Mouse (Mus musculus): ENCODE results near the gene Dclk3. TPM values are rescaled to one million over a fixed set of nuclear protein-coding genes. Genes with fewer than 3 reads are reported as not detected.

Gene Dclk3
- polyA plus RNA-seq, 1 experiment from 2014 or later, result 5.9 TPM

- Histone ChIP-seq H3K36me3 (replicated peaks) (no peaks in the 10 kb centered on the region), H3K9ac (no peak overlapping the region), H3K27ac (peak overlapping the region; percentile 77), H3K4me2 (peak overlapping the region; percentile 27), H3K9me3 (no peaks in the 10 kb centered on the region), H3K4me3 (0 out of 2 replicates have a peak overlapping the region, but pooled peaks have one; percentile 7), H3K4me1 (peaks cover 21% of the 10 kb centered on the region), H3K27me3 (replicated peaks) (no peaks in the 10 kb centered on the region)
- ATAC-seq (replicated peaks), result peak; percentile 70
- WGBS, result 34% methylated on average over 16 of the region's 16 CpGs
Observed at GRCm38 (mm10) chr9:111412471-111413160, 26.3 kb upstream of the Dclk3 start.

DNA sequence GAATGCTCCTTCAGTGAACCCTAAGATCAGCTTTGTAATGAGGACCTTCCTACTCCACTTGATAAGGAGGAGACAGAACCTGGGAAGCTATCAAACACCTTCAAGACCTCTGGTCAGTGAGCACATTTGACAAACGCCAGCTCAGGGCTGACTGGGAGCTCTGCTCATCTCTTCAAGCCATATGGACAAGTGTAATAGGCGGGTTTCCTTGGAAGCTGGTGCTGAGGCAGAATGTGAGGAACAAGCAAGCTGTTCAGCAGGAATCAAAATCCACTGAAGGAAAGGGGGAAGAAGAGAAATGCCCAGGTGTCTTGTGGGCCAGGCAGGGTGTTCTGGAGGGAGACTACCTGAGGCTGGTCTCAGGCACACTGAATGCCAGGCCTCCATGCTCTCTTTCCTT, 17.0 kb upstream of the Dclk3 start:
- no peak overlapping the region for H3K4me2 ChIP-seq
- no peaks in the 10 kb centered on the region for H3K27me3 ChIP-seq (replicated peaks)
- no peak overlapping the region for H3K27ac ChIP-seq
- H3K36me3 ChIP-seq (replicated peaks), result no peaks in the 10 kb centered on the region
- no peak for ATAC-seq (replicated peaks)
- H3K9ac ChIP-seq, result no peak overlapping the region
- 83% methylated on average over 2 of the region's 2 CpGs for WGBS
- H3K9me3 ChIP-seq, result no peaks in the 10 kb centered on the region
- H3K4me3 ChIP-seq, result no peak overlapping the region
- H3K4me1 ChIP-seq, result peaks cover 11% of the 10 kb centered on the region; the same call in 1 of the 2 replicates

GRCm38 (mm10) chr9:111422567-111422966, 16.3 kb upstream of the Dclk3 start:
- ATAC-seq (replicated peaks), result no peak
- no peaks in the 10 kb centered on the region for H3K27me3 ChIP-seq (replicated peaks)
- H3K4me1 ChIP-seq, result peaks cover 12% of the 10 kb centered on the region
- no peak overlapping the region for H3K27ac ChIP-seq
- 62% methylated on average over 5 of the region's 5 CpGs for WGBS
- no peaks in the 10 kb centered on the region for H3K36me3 ChIP-seq (replicated peaks)
- H3K4me3 ChIP-seq, result no peak overlapping the region
- no peak overlapping the region for H3K9ac ChIP-seq
- no peaks in the 10 kb centered on the region for H3K9me3 ChIP-seq
- no peak overlapping the region for H3K4me2 ChIP-seq

DNA sequence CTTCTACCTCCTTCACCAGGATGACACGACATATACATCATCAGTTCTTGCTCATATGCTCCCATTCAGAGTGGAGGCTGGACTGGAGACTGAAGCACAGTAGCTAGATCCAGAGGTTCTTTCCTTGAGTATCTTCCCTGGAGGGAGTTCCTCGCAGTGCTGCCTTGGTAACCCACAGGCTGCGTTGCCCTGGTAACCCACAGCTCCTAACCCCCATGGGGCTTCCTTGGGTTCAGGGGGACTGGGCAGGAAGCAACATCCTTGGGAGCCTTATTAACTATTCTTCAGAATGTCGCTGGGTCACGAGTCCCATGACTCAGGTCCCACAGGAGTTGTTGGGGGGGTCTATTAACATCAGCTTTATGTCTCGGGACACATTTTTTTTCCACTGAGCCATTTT, 13.8 kb upstream of the Dclk3 start:
- Histone ChIP-seq H3K27me3 (replicated peaks) (no peaks in the 10 kb centered on the region), H3K9me3 (no peaks in the 10 kb centered on the region), H3K4me2 (no peak overlapping the region), H3K4me3 (no peak overlapping the region), H3K4me1 (peaks cover 16% of the 10 kb centered on the region), H3K36me3 (replicated peaks) (no peaks in the 10 kb centered on the region), H3K27ac (no peak overlapping the region), H3K9ac (no peak overlapping the region)
- ATAC-seq (replicated peaks), result no peak
- 38% methylated on average over 6 of the region's 6 CpGs for WGBS

DNA sequence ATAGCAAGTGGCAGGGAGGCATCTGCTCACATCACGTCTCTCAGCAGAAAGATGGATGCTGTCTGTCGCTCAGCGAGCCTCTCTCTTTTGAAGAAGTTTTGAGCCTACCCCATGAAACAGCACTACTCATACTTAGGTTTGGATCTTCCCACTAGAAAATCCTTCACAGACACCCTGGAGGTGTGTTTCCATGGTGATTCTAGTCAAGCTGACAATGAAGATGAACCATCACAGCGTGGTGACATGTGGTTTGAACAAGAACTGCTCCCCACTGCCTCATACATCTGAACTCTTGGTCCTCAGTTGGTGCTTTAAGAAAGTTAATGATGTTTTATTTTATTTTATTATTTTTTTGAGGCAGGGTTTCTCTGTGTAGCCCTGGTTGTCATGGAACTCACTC, 12.9 kb upstream of the Dclk3 start:
- no peak for ATAC-seq (replicated peaks)
- no peaks in the 10 kb centered on the region for H3K27me3 ChIP-seq (replicated peaks)

GRCm38 (mm10) chr9:111427891-111428555, 10.9 kb upstream of the Dclk3 start:
- Histone ChIP-seq H3K27ac (0 out of 2 replicates have a peak overlapping the region, but pooled peaks have one; percentile 45), H3K9me3 (no peaks in the 10 kb centered on the region), H3K9ac (no peak overlapping the region), H3K36me3 (replicated peaks) (no peaks in the 10 kb centered on the region), H3K27me3 (replicated peaks) (no peaks in the 10 kb centered on the region), H3K4me1 (peaks cover 16% of the 10 kb centered on the region), H3K4me2 (no peak overlapping the region), H3K4me3 (no peak overlapping the region)
- peak; percentile 48; the same call in 1 of the 2 replicates for ATAC-seq (replicated peaks)
- 80% methylated on average over 9 of the region's 9 CpGs for WGBS

More for the DNA sequence above, 12.9 kb upstream of the Dclk3 start:
- no peak overlapping the region for H3K4me2 ChIP-seq
- no peaks in the 10 kb centered on the region for H3K9me3 ChIP-seq
- 67% methylated on average over 4 of the region's 4 CpGs for WGBS
- no peak overlapping the region for H3K4me3 ChIP-seq
- no peak overlapping the region for H3K9ac ChIP-seq
- no peaks in the 10 kb centered on the region for H3K36me3 ChIP-seq (replicated peaks)
- no peak overlapping the region for H3K27ac ChIP-seq
- peaks cover 16% of the 10 kb centered on the region for H3K4me1 ChIP-seq

DNA sequence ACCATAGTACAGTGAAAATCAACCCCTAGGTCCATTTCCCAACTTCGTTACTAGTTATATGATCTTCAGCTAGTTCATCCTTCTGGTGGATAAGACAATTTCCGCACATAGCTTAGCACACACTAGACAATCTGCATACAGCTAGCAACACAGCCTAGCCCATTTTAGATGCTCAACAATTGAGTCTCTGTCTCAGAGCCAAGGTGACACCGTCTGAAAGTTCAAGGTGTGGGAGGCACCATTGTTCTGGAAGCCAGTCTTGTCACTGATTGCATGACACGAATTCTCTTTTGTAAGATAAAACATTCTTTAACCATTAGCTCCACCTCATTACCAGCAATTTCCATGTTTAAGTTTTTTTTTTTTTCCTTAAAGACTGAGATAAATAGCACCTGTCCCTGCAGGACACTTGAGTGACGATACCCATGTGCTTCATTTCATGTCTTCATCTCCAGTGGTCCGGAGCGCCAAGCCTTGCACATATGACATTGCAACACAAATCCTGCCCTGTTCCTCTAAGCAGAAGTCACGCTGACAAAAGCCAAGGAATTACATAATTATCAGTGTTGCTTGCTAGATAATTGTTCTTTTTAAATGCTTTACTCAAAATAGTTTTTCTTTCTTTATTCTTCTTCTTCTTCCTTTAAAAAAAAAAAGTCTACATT, 10.1 kb upstream of the Dclk3 start:
- Histone ChIP-seq H3K4me2 (no peak overlapping the region), H3K36me3 (replicated peaks) (no peaks in the 10 kb centered on the region), H3K27me3 (replicated peaks) (no peaks in the 10 kb centered on the region), H3K4me3 (no peak overlapping the region), H3K27ac (no peak overlapping the region), H3K4me1 (peaks cover 16% of the 10 kb centered on the region), H3K9ac (no peak overlapping the region), H3K9me3 (no peaks in the 10 kb centered on the region)
- no peak for ATAC-seq (replicated peaks)
- WGBS, result 76% methylated on average over 8 of the region's 8 CpGs

DNA sequence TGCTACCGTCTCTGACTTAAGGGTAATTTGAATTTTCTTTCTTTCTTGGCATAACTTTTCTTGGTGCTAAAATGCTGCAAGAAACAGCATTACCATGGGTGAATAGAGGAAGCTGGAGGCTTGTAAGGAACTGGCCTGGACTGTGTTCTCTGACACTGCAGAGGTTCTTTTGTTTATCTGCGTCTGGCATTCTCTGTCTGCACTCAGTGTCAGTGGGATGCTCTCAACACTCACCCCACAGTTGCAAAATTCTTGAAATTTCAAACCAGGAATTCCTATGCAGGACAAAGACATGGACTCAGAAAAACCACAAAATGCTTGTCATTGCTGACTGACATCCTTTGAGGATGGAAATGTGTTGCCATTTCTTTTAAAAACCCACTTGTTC, 9.5 kb upstream of the Dclk3 start:
- Histone ChIP-seq H3K27ac (no peak overlapping the region), H3K27me3 (replicated peaks) (no peaks in the 10 kb centered on the region), H3K9me3 (no peaks in the 10 kb centered on the region), H3K9ac (no peak overlapping the region), H3K4me3 (no peak overlapping the region), H3K4me2 (no peak overlapping the region), H3K4me1 (peaks cover 16% of the 10 kb centered on the region), H3K36me3 (replicated peaks) (no peaks in the 10 kb centered on the region)
- 38% methylated on average over 2 of the region's 2 CpGs for WGBS
- no peak for ATAC-seq (replicated peaks)

GRCm38 (mm10) chr9:111435429-111435828, 3.5 kb upstream of the Dclk3 start:
- WGBS, result 85% methylated on average over 2 of the region's 2 CpGs
- peaks cover 5% of the 10 kb centered on the region; the same call in 1 of the 2 replicates for H3K4me1 ChIP-seq
- H3K9ac ChIP-seq, result no peak overlapping the region
- no peaks in the 10 kb centered on the region for H3K36me3 ChIP-seq (replicated peaks)
- no peaks in the 10 kb centered on the region for H3K9me3 ChIP-seq
- no peak for ATAC-seq (replicated peaks)
- no peak overlapping the region for H3K4me2 ChIP-seq
- no peak overlapping the region for H3K27ac ChIP-seq
- H3K4me3 ChIP-seq, result no peak overlapping the region
- 0 out of 2 replicates have a peak, but pooled peaks cover 15% of the 10 kb centered on the region for H3K27me3 ChIP-seq (replicated peaks)

DNA sequence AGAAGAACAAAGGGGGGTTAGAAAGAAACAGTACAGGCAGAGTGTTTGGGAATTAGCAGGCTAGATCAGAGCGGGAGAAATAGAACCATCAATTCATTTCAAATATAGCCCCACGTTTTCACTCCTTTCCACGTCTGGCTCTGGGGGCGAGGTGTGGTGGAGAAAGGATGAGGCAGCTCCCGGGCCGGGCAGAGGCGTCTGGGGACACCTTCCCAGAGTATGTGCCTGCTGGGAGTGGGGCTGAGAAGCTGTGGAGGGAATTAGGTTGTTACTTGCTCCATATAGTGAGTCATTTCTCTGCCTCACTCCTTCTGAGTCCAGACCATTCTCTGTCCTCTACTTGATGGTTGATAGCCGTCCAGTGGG, 938 bp downstream of the Dclk3 start:
- ATAC-seq (replicated peaks), result no peak
- 50% methylated on average over 8 of the region's 8 CpGs for whole genome bisulfite sequencing
- H3K9ac ChIP-seq, result no peak overlapping the region
- H3K27me3 ChIP-seq (replicated peaks), result 0 out of 2 replicates have a peak, but pooled peaks cover 18% of the 10 kb centered on the region
- H3K4me1 ChIP-seq, result peaks cover 5% of the 10 kb centered on the region; the same call in 1 of the 2 replicates
- H3K4me2 ChIP-seq, result peak overlapping the region; percentile 70
- H3K9me3 ChIP-seq, result no peaks in the 10 kb centered on the region
- no peak overlapping the region for H3K27ac ChIP-seq
- peak overlapping the region; percentile 54 for H3K4me3 ChIP-seq
- no peaks in the 10 kb centered on the region for H3K36me3 ChIP-seq (replicated peaks)

DNA sequence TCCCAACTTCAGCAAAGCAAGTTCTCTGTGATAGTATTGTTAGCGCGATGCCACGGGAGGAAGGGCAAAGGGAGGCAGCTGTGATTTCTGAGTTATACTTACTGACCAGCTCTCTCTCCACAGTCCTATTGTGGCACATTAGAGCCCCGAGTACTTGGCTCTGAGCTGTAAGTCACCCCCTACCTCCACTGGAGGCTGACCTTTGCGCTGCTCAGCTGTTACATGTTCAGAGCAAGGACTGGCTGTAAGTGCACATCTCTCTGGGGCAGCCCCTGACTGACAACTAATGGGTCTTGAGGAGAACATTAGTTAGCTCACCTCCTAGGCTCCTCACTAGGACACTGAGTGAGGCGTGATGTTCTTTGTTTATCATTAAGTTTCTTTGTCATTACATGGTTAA, 1.6 kb downstream of the Dclk3 start:
- Histone ChIP-seq H3K36me3 (replicated peaks) (no peaks in the 10 kb centered on the region), H3K27ac (no peak overlapping the region), H3K9me3 (no peaks in the 10 kb centered on the region), H3K27me3 (replicated peaks) (0 out of 2 replicates have a peak, but pooled peaks cover 18% of the 10 kb centered on the region), H3K9ac (no peak overlapping the region), H3K4me3 (no peak overlapping the region), H3K4me1 (peaks cover 5% of the 10 kb centered on the region; the same call in 1 of the 2 replicates), H3K4me2 (peak overlapping the region; percentile 70; the same call in 1 of the 2 replicates)
- 83% methylated on average over 6 of the region's 6 CpGs for WGBS
- no peak for ATAC-seq (replicated peaks)

DNA sequence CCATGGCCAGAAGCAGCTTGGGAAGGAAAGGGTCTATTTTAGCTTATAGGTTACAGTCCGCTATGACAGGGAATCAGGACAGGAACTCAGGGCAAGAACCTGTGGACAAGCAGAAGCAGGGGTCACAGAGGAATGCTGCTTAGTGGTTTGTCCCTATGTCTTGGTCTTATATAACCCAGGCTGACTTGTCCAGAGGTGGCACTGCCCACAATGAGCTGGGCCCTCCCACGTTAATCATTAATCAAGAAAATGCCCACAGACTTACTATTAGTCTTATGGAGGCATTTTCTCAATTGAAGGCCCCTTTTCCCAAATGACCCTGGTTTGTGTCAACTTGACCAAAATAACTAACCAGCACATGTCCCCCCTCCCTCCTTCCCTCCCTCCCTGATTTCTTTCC, 2.3 kb downstream of the Dclk3 start:
- no peak for ATAC-seq (replicated peaks)
- no peaks in the 10 kb centered on the region for H3K9me3 ChIP-seq
- no peak overlapping the region for H3K4me2 ChIP-seq
- 0 out of 2 replicates have a peak, but pooled peaks cover 18% of the 10 kb centered on the region for H3K27me3 ChIP-seq (replicated peaks)
- WGBS, result 84% methylated on average over 2 of the region's 2 CpGs
- H3K36me3 ChIP-seq (replicated peaks), result no peaks in the 10 kb centered on the region
- no peak overlapping the region for H3K9ac ChIP-seq
- H3K4me1 ChIP-seq, result peaks cover 5% of the 10 kb centered on the region; the same call in 1 of the 2 replicates
- no peak overlapping the region for H3K4me3 ChIP-seq
- no peak overlapping the region for H3K27ac ChIP-seq

All from midbrain, embryonic 15.5 days (tissue).